ENCODE assay signal across 16 mouse cellular contexts in genomic region chr1:158697423-158697822, GRCm38 (mm10).
"Had no signal": no experiment of that assay in that cellular context is flagged by ENCODE, and none has a peak within 500 bp of the region (broad histone marks: within the 10 kb centered on the region; RNA-seq: fewer than 3 reads in every experiment).

No protein-coding gene starts in this region.

- H3K9ac ChIP-seq: limb, embryonic 15.5 days; liver, embryonic 13.5 days; liver, postnatal 0 days; lung, embryonic 15.5 days; neural tube, embryonic 12.5 days had no signal

- H3K36me3 ChIP-seq: limb, embryonic 15.5 days; liver, embryonic 13.5 days; lung, embryonic 15.5 days; midbrain, embryonic 10.5 days; neural tube, embryonic 12.5 days had no signal

- H3K27me3 ChIP-seq: limb, embryonic 15.5 days; liver, embryonic 13.5 days; lung, embryonic 15.5 days; neural tube, embryonic 12.5 days had no signal

- DNase-seq: kidney, adult 2 months; kidney, postnatal 36 days; layer of hippocampus, adult 9-11 months; layer of hippocampus, postnatal 36 days; liver, embryonic 13.5 days; liver, postnatal 0 days; lung, postnatal 36 days; midbrain, embryonic 14.5 days; retina, postnatal 1 day; right cerebral cortex, postnatal 4 days; thymus, postnatal 36 days had no signal

- H3K9me3 ChIP-seq: limb, embryonic 15.5 days; liver, embryonic 13.5 days; lung, embryonic 15.5 days; midbrain, embryonic 10.5 days; neural tube, embryonic 12.5 days had no signal

- H3K27ac ChIP-seq: limb, embryonic 15.5 days; liver, embryonic 13.5 days; lung, embryonic 15.5 days; midbrain, embryonic 10.5 days; neural tube, embryonic 12.5 days had no signal

- H3K4me2 ChIP-seq: limb, embryonic 15.5 days; liver, embryonic 13.5 days; lung, embryonic 15.5 days; neural tube, embryonic 12.5 days had no signal

- H3K4me3 ChIP-seq: limb, embryonic 15.5 days; liver, embryonic 13.5 days; lung, embryonic 15.5 days; midbrain, embryonic 10.5 days; myocyte; neural tube, embryonic 12.5 days had no signal

- ATAC-seq: liver, postnatal 0 days had no signal

- H3K4me1 ChIP-seq: limb, embryonic 15.5 days; liver, embryonic 13.5 days; lung, embryonic 15.5 days; midbrain, embryonic 10.5 days; neural tube, embryonic 12.5 days had no signal
